Mouse (Mus musculus): Measurements from ENCODE around the gene Ergic2.
A peak's percentile ranks its signal among the peaks of the same experiment; 100 is the strongest.

Ergic2 gene

DNA sequence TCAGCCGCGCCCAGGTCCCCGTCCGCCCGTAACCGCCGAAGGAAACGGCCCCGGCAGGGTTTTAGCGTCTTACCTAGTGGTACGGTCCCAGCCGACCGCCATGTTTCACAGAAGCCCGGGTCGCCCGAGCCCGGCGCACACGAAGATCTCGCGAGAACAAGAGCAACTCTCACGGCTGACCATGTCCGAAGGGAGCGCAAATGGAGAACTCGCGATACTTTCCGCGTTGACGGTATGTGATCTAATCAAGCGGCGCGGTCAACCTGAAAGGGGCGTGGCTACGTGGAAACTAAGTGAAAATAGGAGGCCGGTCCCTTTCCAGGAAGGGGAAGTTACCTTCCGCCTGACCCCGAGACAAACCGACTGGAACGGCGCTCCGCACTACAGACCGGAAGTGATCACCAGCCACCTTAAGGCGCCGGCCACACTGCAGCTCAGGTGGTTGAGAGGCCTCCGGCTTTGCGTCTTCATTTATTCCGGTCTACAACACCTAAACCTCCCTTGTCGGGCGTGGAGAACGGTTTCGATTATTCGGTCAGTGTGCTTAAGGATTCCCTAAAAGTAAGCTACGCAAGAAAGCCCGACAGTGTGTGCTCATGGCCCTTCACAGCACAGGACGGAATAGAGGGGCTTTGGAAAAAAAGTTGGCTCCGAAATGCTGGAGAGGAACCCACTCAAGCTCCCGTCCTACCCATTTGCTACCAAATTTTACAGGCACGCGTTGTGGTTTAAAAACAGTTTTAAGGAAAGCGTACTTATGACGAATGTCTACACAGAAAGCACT is at the start of gene Ergic2:
TSS of gene Ergic2 (minus strand) at position 478 of the 784 bp plus-strand sequence.
- DNase-seq (ENCODE audit: low read depth, low spot score), result peak; percentile 100

DNA sequence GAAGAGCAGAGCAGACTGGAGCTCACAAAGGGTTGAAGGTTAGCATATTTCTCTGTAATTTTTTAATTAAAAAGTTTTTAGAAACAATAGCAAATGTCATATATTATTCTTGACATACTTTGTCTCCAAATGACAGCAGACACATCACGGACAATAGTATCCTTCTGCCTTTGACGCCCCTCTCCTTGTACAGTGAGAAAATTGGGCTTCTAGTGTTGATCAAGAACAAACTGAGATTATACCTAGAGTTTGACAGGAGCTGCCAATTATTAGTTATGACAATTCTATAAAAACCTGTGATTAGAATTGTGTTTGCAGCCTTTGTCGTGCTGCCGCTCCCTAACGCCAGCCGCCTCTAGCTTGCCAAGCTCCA is 48.5 kb upstream of the Ergic2 start:
- no peak for DNase-seq (ENCODE audit: low read depth, low spot score)

DNA sequence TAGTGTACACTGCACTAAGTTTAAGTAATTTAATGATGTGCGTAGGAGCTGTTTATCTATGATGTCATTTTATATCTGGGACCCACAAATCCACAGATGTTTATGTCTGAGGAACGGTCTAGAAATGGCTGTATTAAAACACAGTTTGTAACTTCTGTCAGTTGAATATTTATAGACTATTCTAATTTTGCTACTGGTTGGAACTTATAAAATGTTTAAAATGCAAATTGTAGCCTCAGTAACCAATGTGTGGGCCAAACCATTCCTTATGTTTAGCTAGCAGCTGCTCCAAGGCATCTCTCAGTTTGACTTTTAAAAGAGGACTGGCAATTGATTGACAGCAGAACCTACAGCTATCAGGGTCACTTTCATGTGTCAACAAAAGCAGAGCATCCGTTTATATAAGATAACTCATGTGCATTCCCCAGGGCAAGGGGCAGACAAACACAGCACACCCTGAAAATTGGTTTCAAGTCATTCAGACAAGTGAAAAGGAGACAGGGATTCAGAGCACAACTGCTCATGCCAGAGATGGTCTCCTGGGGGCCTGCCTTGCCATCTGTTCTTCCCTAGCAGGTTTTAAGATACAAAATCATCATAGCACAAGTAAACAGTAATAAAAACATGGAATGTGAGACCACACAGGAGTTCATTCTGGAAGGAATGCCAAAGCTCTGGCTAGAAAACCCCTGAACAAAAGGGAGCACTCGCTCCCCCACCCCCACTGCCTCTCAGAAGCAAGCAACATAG is 48.0 kb upstream of the Ergic2 start:
- no peak for DNase-seq (ENCODE audit: low read depth, low spot score)

DNA sequence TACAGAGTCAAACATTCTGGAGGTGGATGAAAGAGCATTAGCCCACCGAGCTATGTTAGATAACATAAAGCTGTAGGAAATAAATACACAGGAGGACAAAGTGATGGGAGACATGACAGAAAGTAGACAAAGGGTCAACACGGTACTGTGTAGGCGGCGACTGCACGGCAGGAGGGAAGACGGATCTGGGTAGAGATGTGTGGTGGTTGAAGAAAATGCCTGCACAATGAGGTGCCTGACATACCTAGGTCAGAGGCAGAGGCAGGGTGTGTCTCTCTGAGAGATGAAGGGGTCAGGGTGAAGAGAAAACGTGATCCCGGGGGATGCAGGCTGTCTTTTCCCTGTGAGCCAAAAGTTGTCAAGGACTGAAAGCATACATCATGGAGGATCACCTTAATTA is 46.9 kb upstream of the Ergic2 start:
- DNase-seq (ENCODE audit: low read depth, low spot score), result no peak

DNA sequence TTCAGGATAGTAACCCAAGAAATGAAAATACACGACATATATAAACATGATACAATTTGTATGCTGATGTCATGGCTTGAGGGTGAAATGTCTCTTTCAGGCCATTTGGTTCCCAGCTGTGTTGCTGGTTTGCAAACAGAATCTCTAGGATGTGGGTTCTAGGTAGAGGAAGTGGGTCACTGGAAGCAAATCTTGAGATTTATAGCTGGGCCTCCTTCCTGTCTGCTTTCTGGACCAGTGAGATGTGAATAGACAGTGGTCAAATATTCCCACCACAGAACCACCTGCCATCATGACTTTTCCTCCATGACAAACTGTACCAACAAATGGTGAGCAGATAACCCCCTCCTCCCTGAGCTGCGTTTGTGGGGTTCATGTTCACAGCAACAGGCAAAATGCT is 45.6 kb upstream of the Ergic2 start:
- DNase-seq (ENCODE audit: low read depth, low spot score), result no peak

DNA sequence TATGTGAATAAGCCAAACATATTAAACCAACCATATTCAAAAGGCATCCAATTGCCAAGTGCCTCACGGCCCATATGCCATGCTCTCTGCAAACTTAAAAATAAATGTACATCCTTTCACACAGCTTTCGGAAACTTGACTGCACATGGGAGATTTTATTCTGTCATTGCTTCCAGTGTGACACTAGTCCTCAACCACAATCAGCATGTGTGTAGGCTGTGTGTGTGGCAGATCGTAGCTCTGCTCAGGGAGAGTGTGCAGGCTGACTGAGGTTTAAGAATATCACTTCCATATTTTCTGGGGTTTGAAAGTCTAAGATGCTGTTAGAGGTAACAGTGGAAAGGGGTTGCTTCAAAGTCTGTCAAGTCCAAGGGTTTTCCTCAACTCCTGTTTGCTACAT is 43.9 kb upstream of the Ergic2 start:
- no peak for DNase-seq (ENCODE audit: low read depth, low spot score)

DNA sequence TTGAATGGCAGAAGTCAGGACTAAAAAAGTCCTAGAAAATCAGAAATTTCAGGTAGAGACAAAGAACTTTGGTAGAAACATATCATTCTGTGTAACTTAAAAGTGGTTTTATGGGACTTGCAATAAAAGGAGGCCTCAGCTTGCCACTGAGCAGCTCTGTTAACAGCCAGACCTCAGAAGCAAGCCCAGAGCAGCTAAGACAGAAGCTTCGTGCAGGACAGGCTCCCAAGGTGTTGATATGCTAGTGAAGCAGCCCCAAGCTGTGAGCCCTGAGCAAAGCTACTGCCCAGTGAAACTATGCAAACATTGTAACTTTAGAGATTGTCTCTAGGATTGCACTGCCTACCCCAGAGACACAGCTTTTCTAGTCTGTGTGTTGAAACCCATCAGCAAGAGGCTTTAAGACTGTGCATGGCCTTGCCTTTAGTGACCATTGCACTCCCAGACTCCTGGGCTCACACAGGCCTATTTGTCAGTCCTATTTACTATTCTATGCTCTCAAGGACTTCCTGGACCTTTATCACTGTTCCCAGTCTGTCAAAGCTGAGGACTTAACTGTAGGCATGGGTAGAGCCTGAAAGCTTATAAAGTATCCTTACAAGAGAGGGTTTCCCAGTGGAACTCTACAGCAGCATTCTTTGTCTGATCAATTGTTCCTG is 43.4 kb upstream of the Ergic2 start:
- no peak for DNase-seq (ENCODE audit: low read depth, low spot score)

DNA sequence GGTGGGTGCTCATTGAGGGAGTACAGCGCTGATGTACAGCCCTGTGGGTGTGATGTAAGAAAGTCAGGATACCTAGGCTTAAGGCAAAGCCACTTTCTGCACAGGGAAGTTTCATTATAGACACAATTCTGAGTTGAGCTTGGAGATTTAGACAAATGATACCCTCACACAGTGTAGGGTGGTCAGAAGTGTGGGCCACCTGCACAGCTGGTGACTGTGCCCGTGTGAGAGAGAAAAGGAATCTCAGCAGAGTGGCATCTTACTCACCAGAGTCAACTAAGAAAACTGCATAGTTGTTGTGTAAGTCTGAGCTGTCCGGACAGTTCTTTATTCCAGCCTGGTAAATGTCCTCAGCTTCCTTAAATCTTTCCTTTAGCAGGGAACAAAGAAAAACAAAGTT is 37.0 kb upstream of the Ergic2 start:
- no peak for DNase-seq (ENCODE audit: low read depth, low spot score)

DNA sequence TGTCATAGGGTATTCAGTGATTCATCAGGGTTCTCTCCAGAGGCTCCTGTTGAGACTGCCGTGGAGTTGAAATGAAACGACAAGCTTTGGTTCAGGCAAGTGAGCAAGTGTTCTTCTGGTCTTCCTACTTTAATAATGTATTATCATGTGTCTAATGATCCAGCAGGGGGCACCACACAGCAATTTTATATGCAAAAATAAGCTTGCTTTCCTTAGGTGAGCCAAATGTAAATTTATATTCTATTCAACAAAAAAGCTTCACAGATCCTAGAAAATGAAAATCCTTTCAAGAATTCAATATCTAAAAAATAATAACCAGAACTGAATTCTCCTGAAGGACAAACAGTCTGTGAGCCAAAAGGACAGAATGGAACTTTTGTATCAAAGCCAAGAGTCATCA is 36.5 kb upstream of the Ergic2 start:
- DNase-seq (ENCODE audit: low read depth, low spot score), result peak; percentile 35

DNA sequence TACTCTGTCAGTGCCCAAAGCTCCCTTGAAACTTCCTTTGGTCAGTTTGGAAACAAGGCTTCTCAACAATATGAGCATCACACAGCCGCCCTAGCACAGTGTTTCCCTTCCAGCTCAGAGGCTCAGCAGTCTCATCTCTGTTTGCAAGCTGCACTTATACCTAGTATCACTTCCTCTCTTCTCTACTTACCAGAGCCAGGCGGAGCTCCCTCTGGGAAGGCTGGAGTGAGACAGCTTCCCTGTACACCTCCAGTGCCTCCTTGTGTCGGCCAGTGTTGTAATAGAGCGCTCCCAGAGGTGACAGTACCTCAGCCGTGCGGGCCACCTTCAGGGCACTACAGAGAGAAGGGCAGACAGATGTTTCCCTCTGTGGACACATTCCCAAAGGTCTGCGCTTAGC is 34.4 kb upstream of the Ergic2 start:
- DNase-seq (ENCODE audit: low read depth, low spot score), result peak; percentile 11

DNA sequence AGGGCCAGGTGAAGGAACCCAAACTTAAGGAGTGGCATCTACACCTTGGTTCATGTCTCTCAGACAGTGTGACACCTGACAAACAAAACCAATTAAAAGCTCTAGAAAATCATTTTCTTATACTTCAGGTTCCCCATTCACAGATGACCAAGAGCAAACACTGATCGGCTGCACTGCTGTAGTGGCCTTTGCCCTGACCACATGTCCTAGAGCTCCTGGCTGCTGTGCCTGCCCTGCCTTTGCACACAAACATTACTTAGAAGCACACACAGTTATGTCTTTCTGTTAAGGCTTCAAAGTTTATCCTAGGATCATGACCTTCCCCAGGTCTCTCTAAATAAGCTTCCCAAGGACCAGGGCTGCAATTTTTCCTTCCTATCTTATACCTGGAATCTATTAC is 32.7 kb upstream of the Ergic2 start:
- DNase-seq (ENCODE audit: low read depth, low spot score), result no peak

DNA sequence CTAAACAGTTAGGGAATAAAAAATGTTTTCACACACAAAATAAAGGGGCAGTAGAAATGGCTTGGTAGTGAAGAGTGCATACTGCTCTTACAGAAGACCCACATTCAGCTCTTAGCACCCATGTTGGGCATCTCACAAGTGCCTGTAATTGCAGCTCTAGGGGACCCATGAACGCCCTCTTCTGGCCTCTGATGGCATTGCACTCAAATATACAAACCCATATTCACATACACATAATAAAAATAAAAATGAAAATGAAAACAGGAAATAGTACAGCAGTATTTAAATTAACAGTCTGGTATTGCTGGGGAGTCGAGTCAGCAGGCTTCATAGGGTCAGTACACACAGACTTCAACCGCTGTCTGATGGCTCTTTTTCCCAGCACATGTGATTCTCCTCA is 30.1 kb upstream of the Ergic2 start:
- peak; percentile 10 for DNase-seq (ENCODE audit: low read depth, low spot score)

DNA sequence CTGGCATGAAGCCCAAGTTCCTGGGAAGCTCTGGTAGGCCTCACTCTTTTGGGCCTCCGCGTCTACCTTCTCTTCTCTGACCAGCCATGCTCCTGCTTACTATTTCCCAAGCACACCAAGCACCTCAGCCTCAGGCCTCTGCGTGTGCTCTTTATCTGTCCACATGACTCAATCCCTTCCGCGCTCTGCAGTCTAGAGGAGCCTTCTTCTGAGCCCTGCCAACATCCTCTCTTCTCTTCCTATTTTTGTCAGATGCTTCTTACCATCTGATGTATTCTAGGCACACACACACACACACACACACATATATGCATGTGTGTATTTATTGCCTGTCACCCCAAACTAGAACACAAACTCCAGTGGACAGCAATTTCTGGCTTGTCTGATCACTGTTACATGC is 29.5 kb upstream of the Ergic2 start:
- no peak for DNase-seq (ENCODE audit: low read depth, low spot score)

DNA sequence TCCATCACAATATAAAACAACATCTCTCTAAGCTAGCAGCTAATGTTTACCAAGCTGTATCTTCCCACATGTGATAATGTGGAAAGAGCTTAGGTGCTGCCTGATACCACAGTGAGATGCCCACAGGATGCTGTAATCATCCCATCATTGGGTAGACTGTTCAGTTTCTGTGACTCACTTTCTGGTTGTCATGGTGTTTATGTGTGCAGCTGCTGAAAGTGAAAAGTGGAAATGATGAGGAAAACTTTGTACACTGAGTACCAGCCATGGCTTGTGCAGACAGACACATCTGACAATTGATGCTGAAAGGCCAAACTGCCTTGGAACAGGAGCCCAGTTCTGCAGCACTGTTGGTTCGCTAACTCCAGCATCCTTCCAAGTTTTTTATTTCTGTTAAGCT is 27.1 kb upstream of the Ergic2 start:
- DNase-seq (ENCODE audit: low read depth, low spot score), result no peak

DNA sequence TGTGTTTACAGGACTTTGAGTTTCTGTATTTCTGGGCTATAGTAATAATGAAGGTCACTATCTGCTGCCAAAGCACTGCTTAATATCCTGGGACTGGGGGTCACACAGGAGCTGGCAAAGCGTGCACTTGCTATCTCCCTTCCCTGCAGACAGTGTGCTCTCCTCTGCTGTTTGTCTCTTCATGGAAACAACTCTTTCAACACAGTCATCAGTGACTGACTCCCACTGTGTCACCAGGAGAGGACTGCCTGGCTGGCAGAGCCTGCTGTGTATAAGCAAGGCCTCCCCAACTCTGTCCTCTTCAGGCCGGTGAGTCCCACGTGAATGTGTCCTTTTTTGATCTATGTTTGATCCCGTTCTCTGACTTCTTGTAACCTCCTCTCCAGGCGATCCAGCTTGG is 25.3 kb upstream of the Ergic2 start:
- no peak for DNase-seq (ENCODE audit: low read depth, low spot score)

DNA sequence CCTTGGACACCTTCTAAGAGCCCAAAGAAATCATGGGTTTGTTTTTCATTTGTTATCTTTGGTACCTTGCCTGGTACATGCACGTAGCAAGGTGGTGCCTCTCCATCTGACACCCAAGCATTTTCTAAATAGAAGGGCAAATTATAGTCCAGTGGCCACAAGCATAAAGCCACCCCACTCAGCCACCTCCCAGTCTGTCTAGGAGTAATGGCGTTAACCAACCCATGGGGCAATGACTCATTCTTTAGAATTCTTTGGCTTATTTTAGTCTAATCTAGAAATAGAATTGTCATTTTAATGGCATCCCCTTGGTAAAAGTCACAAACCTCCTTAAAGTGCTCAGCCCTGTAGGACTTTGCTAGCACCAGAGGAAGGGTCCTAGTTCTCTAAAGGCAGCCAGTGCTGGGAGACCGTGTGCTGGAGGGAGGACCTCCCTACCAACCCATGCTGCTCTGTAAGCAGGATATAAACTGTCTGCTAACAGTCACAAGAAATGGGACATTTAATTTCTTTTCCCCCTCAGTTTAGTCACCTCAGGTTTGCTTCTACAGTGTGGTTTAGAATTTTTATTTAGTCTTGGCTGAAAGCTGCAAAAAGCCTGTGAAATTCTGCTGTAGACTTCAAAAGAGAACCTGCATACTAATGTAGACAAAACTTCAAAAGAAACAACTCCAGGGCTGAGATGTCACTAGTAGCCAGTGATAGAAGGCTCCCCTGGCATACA is 22.1 kb upstream of the Ergic2 start:
- no peak for DNase-seq (ENCODE audit: low read depth, low spot score)

DNA sequence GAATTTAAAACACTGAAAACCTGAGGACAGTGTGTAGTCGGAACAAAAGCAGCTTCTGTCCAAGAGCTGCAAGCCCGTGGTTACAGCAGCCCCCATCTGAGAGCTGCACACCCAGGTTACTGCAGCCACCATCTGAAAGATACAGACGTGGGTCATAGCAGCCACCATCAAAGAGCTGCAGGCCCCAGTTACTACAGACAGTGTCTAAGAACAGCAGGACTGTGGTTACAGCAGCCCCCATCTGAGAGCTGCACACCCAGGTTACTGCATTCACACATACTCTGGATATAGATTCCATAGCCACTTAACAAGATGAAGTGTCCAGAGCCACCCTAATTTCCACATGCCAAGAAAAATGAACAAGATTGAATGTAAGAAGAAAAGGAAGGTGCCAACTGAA is 15.4 kb upstream of the Ergic2 start:
- no peak for DNase-seq (ENCODE audit: low read depth, low spot score)

DNA sequence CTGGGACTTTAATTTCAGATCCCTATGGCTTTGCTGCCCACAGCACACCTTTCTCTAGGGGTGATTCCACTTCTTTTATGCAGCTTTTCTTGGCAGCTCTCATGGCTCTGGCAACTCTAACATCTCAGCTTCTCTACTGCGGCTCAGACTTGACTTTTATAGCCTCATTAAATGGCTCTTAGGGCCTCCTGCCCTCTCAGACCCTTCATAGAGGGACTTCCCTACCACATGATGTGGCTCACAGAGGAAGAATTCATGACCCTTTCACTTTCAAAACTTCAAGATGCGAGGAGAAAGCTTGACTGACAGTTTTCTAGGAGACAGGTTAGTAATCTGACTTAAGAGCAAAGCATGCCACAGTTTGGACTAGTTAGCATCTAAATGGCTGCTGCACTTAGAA is 10.5 kb upstream of the Ergic2 start:
- DNase-seq (ENCODE audit: low read depth, low spot score), result no peak

DNA sequence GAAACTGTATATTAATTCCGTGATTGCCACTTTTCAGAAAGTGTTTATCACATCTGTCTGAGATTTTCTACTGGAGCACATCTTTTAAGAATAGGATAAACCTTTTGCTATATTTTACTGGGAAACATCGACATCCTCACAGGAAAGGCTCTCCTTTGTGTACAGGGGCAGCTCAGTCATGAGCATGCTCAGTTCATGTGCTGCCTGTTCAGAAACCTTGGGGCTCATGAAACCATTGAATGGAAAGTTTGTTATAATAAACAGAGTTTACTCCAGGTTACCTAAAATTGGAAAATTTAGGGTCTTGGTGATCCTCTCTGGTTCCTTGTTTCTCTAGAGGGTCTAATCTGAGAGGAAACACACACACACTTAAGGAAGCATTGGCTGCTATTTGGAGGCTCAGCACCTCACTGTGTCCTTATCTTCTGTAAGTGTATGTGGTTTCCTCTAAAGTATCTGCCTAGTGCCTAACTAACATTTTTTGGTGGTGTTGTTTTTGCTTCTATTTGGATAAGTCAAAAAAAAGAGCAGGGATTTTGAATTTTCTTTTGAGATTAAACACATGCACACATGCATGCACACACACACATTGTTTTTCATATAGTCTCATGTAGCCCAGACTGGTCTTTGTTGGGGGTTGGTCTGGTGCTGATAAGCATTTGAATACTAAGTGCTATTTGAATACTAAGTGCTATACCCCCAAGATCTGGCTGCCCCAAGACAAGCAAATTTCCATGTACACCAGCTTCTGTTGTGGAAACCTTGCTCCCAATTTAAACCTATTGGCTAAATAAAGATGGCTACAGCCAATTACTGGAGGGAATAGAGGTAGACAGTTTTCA is 6.3 kb upstream of the Ergic2 start:
- no peak for DNase-seq (ENCODE audit: low read depth, low spot score)

DNA sequence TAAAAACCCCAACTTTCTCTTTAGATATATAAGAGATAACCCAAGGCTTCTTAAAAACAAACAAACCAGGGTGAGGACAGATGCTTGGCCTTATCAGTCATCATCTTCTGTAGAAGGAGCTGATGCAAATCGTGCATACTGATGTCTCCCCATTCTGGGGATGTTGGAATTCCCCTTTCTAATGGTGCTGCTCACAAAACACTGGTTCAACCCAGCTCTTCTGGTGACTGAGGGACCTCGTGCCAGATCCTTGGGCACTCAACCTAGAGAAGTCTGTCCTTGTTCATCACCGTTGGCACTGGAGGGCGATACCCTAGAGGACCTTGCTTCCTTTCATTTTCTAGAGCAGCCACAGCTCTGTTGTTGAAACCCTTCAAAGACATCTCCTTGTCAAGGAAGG is 4.6 kb upstream of the Ergic2 start:
- DNase-seq (ENCODE audit: low read depth, low spot score), result no peak

DNA sequence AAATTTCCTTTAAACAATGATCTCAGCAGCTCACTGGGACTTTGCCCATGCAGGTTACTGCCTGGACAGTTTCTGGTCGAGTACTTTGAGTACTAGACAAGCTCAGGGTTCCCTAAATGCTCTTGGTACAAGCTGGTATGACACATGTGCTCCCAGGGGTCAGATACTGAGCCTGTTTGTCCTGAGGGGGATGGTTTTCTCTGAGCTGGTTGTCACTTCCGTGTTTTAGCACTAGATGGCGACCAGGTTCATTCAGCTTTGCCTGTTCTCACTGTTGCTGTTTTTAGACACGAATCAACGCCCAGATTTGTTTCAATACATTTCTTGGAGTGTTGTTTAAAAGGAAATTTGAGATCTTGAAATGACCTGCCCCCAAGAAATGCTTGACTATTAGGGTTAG is 2.6 kb upstream of the Ergic2 start:
- DNase-seq (ENCODE audit: low read depth, low spot score), result peak; percentile 85
